Mouse (Mus musculus) midbrain, embryonic 14.5 days (tissue): ENCODE measurements around the gene Rps7. TPM values are rescaled to one million over a fixed set of nuclear protein-coding genes. Genes with fewer than 3 reads are reported as not detected.

Experiments used
- ATAC-seq: fragments of 200-750 bp; cut with Nextera tagmentation; 2 replicates; pipeline ENCODE4 v1.8.0; 2017; ENCODE audit warnings: moderate number of reproducible peaks, moderate library complexity; ENCODE audit not compliant: low FRiP score, low TSS enrichment
- DNase-seq: peaks from one replicate; pipeline ENCODE4 v3.0.0-alpha.2; 2015
- H3K27ac ChIP-seq: fragments of 300-500 bp; sonication (generic); replicated peaks from 2 replicates; pipeline ENCODE4 v1.5.1; 2014; ENCODE audit warnings: mild to moderate bottlenecking, low read depth, low read length, moderate library complexity
- H3K27me3 ChIP-seq: fragments of 300-500 bp; sonication (generic); 2 replicates; pipeline ENCODE4 v1.6.1; 2014; ENCODE audit warnings: low read length, control low read depth, mixed read lengths; ENCODE audit not compliant: control insufficient read depth, insufficient read depth
- H3K36me3 ChIP-seq: fragments of 300-500 bp; sonication (generic); 2 replicates; pipeline ENCODE4 v1.6.1; 2014; ENCODE audit warnings: low read length, control low read depth; ENCODE audit not compliant: control insufficient read depth, insufficient read depth
- H3K4me1 ChIP-seq: fragments of 300-500 bp; sonication (generic); 2 replicates; pipeline ENCODE4 v1.6.1; 2014; ENCODE audit warnings: mild to moderate bottlenecking, antibody characterized with exemption, low read length, control low read depth; ENCODE audit not compliant: control insufficient read depth, insufficient read depth
- H3K4me2 ChIP-seq: fragments of 300-500 bp; sonication (generic); 2 replicates; pipeline ENCODE4 v1.6.1; 2014; ENCODE audit warnings: mild to moderate bottlenecking, low read length, moderate library complexity
- H3K4me3 ChIP-seq: fragments of 300-500 bp; sonication (generic); replicated peaks from 2 replicates; pipeline ENCODE4 v1.5.1; 2014; ENCODE audit warnings: low read depth, low read length
- H3K9ac ChIP-seq: fragments of 300-500 bp; sonication (generic); replicated peaks from 2 replicates; pipeline ENCODE4 v1.6.1; 2014; ENCODE audit warnings: mild to moderate bottlenecking, low read length, moderate library complexity
- H3K9me3 ChIP-seq: fragments of 300-500 bp; sonication (generic); 2 replicates; pipeline ENCODE4 v1.6.1; 2016; ENCODE audit warnings: low read length, control low read depth, mixed read lengths; ENCODE audit not compliant: control insufficient read depth
- WGBS: fragments of 180-500 bp; shearing (Covaris S2); extraction: QIAGEN DNeasy Blood & Tissue Kit; methylation state at CpG from one replicate; pipeline ENCODE4 v1.1.7; 2014; 5-methylcytosine and 5-hydroxymethylcytosine counted together
- polyA plus RNA-seq: library from polyadenylated mRNA; unstranded; fragments of >200 nt; fragmentation: Nextera tagmentation; extraction: Ambion mirVana; gene quantifications from 2 replicates; pipeline ENCODE4 v1.2.1, GENCODE M21; 2014

Rps7 gene
- polyA plus RNA-seq, 1 experiment from 2014 or later, result 653 TPM

GRCm38 (mm10) chr12:28649141-28650110, 13.7 kb upstream of the Rps7 start, which contains the start of gene Rnaseh1:
Rnaseh1 (plus strand) TSS chr12:28649602.
- Histone ChIP-seq H3K4me3 (peak within 1 kb of the TSS; percentile 78), H3K9ac (peak within 1 kb of the TSS; percentile 79), H3K4me2 (peak within 1 kb of the TSS; percentile 70), H3K9me3 (no peaks in the 10 kb centered on the region), H3K27me3 (no peaks in the 10 kb centered on the region), H3K27ac (peak within 1 kb of the TSS; percentile 86), H3K36me3 (peaks cover 16% of the 10 kb centered on the region), H3K4me1 (peaks cover 6% of the 10 kb centered on the region)
- ATAC-seq (peak; percentile 94), DNase-seq (peak; percentile 96)
- WGBS, result 2% methylated on average over 52 of the region's 52 CpGs

DNA sequence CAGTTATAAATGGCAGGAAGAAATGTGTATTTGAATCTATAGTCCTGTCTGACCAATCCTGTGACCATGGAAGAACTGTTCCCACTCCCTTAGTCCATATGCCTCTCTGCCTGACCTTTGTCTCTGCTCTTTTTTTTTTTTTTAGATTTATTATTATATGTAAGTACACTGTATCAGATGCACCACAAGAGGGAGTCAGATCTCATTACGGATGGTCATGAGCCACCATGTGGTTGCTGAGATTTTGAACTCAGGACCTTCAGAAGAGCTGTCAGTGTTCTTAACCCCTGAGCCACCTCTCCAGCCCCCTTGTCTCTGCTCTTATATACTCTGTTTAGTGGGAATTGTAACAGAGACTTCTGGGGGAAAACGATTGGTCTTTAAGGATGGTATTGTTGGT, 3.0 kb upstream of the Rps7 start:
- Histone ChIP-seq H3K9ac (no peak overlapping the region), H3K36me3 (peaks cover 7% of the 10 kb centered on the region), H3K4me2 (no peak overlapping the region), H3K27ac (no peak overlapping the region), H3K9me3 (no peaks in the 10 kb centered on the region), H3K4me3 (no peak overlapping the region), H3K27me3 (no peaks in the 10 kb centered on the region), H3K4me1 (peaks cover 9% of the 10 kb centered on the region)
- WGBS, result 83% methylated on average over 2 of the region's 2 CpGs
- ATAC-seq, result no peak
- DNase-seq, result no peak

DNA sequence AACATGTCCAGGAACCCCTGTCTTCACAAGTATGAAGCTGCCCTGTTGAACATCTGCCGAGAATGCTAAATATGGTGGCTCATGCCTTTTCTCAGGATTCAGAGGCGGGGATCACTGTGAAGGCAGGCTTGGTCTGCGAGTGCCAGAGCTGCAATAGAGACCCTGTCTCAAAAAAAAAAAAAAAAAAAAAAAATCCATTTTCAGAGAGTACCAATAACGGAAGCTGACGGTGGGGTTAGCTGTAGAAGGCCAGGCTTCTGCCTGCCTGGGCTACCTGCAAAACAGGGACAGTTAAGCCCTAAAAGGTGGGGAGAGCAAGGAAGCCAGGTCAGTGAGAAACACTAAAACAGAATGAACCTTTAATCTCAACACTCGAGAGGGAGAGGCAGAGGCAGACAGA, 790 bp upstream of the Rps7 start:
- H3K27me3 ChIP-seq, result no peaks in the 10 kb centered on the region
- H3K36me3 ChIP-seq, result peaks cover 29% of the 10 kb centered on the region
- 86% methylated on average over 6 of the region's 6 CpGs for WGBS
- peak overlapping the region; percentile 85 for H3K4me3 ChIP-seq
- H3K4me2 ChIP-seq, result peak overlapping the region; percentile 50
- H3K9me3 ChIP-seq, result no peaks in the 10 kb centered on the region
- peaks cover 12% of the 10 kb centered on the region for H3K4me1 ChIP-seq
- DNase-seq (no peak), ATAC-seq (no peak)
- H3K27ac ChIP-seq, result no peak overlapping the region
- no peak overlapping the region for H3K9ac ChIP-seq

GRCm38 (mm10) chr12:28635058-28635534, 657 bp downstream of the Rps7 start:
- Histone ChIP-seq H3K36me3 (peaks cover 44% of the 10 kb centered on the region), H3K4me2 (peak overlapping the region; percentile 81), H3K9me3 (no peaks in the 10 kb centered on the region), H3K9ac (peak overlapping the region; percentile 97), H3K27ac (peak overlapping the region; percentile 91), H3K4me3 (peak overlapping the region; percentile 85), H3K4me1 (peaks cover 12% of the 10 kb centered on the region), H3K27me3 (no peaks in the 10 kb centered on the region)
- 2% methylated on average over 23 of the region's 23 CpGs for WGBS
- DNase-seq (no peak), ATAC-seq (no peak; the same call in 1 of the 2 replicates)

DNA sequence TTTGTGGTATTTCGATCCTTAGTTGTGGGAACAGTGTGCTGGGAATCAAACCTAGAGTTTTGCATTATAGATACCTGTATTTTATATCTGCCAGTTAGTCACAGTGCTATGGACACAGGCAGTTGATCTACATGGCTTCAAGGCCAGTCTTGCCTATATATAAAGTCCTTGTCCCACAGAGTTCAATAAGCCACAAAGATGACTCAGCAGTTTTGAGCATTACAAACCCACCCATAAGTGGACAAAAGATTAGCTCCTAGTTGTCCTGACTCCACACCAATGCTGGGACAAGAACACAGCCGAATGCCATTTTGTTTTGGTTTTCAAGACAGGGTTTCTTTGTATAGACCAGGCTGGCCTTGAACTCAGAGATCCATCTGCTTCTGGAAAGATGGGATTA, 7.3 kb downstream of the Rps7 start:
- no peak overlapping the region for H3K4me2 ChIP-seq
- H3K36me3 ChIP-seq, result peaks cover 54% of the 10 kb centered on the region
- H3K27me3 ChIP-seq, result no peaks in the 10 kb centered on the region
- 0 out of 2 replicates have a peak, but pooled peaks cover 2% of the 10 kb centered on the region for H3K4me1 ChIP-seq
- H3K27ac ChIP-seq, result no peak overlapping the region
- no peak overlapping the region for H3K4me3 ChIP-seq
- DNase-seq (no peak), ATAC-seq (no peak)
- no peaks in the 10 kb centered on the region for H3K9me3 ChIP-seq
- no peak overlapping the region for H3K9ac ChIP-seq
- WGBS, result 92% methylated on average over 2 of the region's 2 CpGs

DNA sequence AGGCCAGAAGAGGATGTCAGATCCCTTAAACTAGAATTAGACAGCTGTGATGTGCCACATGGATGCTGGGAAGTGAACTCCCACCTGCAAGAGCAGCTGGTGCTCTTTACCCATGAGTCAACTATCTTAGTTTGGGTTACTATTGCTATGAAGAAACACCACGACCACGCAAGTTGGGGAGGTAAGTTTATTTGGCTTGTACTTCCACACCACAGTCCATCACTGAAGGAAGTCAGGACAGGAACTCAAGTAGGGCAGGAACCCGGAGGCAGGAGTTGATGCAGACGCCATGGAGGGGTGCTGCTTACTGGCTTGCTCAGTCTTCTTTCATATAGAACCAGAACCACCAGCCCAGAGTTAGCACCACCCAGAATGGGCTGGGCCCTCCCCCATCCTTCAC, 8.7 kb downstream of the Rps7 start:
- H3K9me3 ChIP-seq, result no peaks in the 10 kb centered on the region
- no peak for DNase-seq
- no peak overlapping the region for H3K27ac ChIP-seq
- H3K4me3 ChIP-seq, result no peak overlapping the region
- H3K36me3 ChIP-seq, result peaks cover 40% of the 10 kb centered on the region
- no peaks in the 10 kb centered on the region for H3K27me3 ChIP-seq
- H3K4me1 ChIP-seq, result no peaks in the 10 kb centered on the region
- no peak overlapping the region for H3K9ac ChIP-seq
- no peak for ATAC-seq
- 82% methylated on average over 4 of the region's 4 CpGs for WGBS
- no peak overlapping the region for H3K4me2 ChIP-seq

GRCm38 (mm10) chr12:28625407-28625806, 10.3 kb downstream of the Rps7 start:
- Histone ChIP-seq H3K4me3 (no peak overlapping the region), H3K27ac (no peak overlapping the region), H3K9me3 (no peaks in the 10 kb centered on the region), H3K4me2 (no peak overlapping the region), H3K36me3 (peaks cover 24% of the 10 kb centered on the region), H3K27me3 (no peaks in the 10 kb centered on the region), H3K9ac (no peak overlapping the region), H3K4me1 (no peaks in the 10 kb centered on the region; the same call in 1 of the 2 replicates)
- no peak for ATAC-seq
- 82% methylated on average over 7 of the region's 7 CpGs for WGBS
- DNase-seq, result no peak

- 89% methylated on average over 2 of the region's 2 CpGs for WGBS
These were observed 11.5 kb downstream of the Rps7 start for GRCm38 (mm10) chr12:28624251-28624650.

More at GRCm38 (mm10) chr12:28624251-28624650, 11.5 kb downstream of the Rps7 start:
- H3K9me3 ChIP-seq, result no peaks in the 10 kb centered on the region
- H3K9ac ChIP-seq, result no peak overlapping the region
- no peak overlapping the region for H3K27ac ChIP-seq
- no peak overlapping the region for H3K4me3 ChIP-seq
- DNase-seq (no peak), ATAC-seq (no peak)
- H3K4me2 ChIP-seq, result no peak overlapping the region
- H3K27me3 ChIP-seq, result no peaks in the 10 kb centered on the region
- peaks cover 12% of the 10 kb centered on the region for H3K36me3 ChIP-seq
- no peaks in the 10 kb centered on the region; the same call in 1 of the 2 replicates for H3K4me1 ChIP-seq
